Comparison of ENCODE assay signal across 11 mouse cellular contexts in the genomic region with DNA sequence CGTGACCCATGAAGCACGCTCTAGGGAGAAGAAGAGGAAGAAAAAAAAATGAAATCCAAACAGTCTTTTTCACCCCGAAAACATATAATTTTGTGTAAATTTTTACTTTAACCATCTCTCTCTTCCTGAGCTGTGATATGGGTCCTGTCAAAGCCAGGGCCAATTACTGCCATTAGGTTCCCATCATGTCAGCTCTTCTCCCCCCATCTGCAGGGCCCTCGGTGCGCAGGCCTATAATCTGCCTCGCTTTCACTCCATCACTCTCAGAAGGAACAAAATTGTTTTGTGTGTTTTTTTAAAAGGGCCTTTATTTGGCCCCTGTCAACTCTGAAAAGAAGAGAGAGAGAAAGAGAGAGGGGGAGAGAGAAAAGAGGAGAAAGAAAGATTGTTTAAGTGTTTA.
"Had no signal": no experiment of that assay in that cellular context is flagged by ENCODE, and none has a peak within 500 bp of the region (broad histone marks: within the 10 kb centered on the region; RNA-seq: fewer than 3 reads in every experiment).

No protein-coding gene starts in this region.

- H3K36me3 ChIP-seq: neural tube, embryonic 15.5 days had no signal

- H3K4me2 ChIP-seq: neural tube, embryonic 15.5 days had no signal

- ATAC-seq: intestine, embryonic 16.5 days had no signal

- H3K9me3 ChIP-seq: neural tube, embryonic 15.5 days had no signal

- H3K4me3 ChIP-seq: layer of hippocampus, adult 2 months; myocyte; neural tube, embryonic 15.5 days had no signal

- H3K9ac ChIP-seq: liver, embryonic 14.5 days; neural tube, embryonic 15.5 days had no signal

- DNase-seq: kidney, adult 8-10 months; kidney, postnatal 36 days; lung, adult 18-20 months; spleen, adult 18-20 months; thymus, adult 18-20 months; thymus, postnatal 14 days had no signal

- H3K27ac ChIP-seq: liver, embryonic 14.5 days; neural tube, embryonic 15.5 days had no signal
